Mouse (Mus musculus) spleen, adult 18-20 months (tissue): ENCODE measurements around the gene Adgrg5.

Experiments
- DNase-seq, 2 experiments: peaks; one replicate each; pipeline ENCODE4 v3.0.0; 2022; ENCODE audit warnings: mixed read lengths in 2 of 2

The Adgrg5 gene

GRCm38 (mm10) chr8:94923405-94923804 lies at the start of gene Adgrg5:
Adgrg5 (plus strand) TSS chr8:94923694.
- DNase-seq = no peak

DNA sequence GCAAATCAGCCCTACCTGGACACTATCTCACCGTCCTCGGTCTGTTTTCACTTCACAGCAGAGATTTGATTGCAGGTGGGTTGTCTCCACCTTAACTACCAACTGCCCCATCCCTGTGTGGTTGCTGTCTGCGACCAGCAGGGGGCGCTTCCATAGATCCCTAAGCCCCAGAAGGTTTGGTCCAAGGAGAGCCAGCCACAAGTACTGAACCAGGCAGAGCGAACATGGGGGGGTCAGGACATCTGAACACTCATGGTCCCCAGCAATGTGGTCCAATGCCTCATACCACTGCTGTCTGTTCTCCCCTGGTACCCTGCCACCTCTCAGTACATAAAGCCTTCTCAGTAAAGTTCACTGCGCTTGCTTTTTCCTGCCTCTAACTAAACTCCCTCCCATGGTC lies 49.1 kb upstream of the Adgrg5 start:
- DNase-seq = peak; percentile 45 to 73

DNA sequence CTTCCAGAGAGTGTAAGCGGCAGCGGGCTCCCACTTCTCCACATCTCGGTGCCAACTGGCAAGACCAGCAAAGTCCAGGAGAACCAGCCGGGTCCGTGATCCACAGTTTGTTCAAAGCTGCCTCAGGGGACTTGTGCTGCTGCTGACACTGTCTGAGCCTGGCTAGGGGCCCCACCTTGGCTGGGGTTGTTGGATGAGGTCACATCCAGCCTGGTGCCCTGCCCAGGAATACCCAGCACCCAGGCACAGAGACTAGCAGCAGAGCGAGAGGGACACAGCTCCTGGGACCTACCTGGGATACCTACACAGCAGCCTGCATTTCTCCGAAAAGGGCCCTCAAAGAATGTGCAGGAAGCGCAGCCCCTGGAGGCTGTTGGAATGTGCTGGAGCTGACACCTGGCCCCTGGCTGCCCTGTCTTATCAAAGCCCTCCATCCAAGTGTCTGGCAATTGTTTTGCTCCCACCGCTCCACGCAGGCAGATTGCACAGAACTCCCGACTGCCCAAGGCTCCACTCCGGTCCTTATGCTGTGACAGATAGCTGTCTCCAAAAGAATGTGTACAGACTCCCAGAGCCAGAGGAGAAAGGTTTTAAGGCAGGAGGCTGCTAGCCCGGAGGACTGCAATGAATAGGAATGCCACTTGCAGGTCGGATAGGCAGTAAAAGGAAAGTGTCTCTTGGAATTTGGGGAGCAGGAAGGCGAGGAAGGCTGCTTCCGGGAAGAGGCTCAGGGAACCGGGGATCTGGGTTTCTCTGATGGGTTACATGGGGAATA lies 48.2 kb upstream of the Adgrg5 start:
- no peak for DNase-seq

GRCm38 (mm10) chr8:94875871-94876150 lies 47.7 kb upstream of the Adgrg5 start:
- no peak for DNase-seq

DNA sequence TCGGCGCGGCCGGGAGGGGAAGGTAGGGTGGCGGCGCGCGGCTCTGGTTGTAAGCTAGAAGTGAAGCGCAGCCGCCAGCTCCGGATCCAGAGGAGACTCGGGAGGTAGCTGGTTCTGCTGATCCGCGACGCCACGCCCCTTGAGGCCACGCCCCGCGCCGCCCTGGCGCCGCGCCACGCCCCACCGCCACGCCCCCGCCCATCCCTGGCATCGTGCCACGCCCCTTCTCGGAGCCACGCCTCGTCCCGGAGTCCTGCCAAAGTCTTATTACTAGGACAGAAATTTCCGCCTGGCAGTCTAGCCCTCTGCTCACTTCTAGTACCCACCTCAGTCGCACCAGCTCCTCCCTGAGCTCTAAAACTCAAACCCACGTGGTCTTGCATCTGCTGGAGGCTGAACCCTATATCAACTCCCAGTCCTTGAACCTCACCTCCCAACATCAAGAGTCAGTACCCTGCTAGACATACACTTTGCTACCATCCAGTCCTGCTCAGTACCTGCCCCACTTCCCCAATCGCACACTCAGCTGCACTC lies 47.2 kb upstream of the Adgrg5 start, which contains the start of gene Dok4:
Gene Dok4 (minus strand): TSS at position 134 of the 534 bp plus-strand sequence.
- DNase-seq = peak; percentile 85 to 94

DNA sequence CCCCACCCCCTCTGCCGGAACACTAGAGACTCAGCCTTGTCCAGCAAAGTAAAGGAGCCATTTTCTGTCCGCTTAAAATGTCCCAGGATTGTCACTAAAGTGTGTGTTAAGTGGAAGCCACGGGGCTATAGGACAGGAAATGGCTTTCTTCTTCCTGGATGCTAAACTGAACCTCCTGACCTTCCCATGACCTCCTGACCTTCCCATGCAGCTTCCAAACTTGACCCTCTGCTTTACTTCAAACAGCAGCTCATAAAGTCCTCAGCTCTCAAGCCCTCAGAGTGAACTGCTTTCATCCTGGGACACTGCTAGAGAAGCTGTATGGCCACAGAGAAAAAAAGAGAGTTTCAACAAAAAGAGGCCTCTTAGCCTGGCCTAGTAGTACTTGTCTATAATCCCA lies 46.7 kb upstream of the Adgrg5 start:
- no peak for DNase-seq

DNA sequence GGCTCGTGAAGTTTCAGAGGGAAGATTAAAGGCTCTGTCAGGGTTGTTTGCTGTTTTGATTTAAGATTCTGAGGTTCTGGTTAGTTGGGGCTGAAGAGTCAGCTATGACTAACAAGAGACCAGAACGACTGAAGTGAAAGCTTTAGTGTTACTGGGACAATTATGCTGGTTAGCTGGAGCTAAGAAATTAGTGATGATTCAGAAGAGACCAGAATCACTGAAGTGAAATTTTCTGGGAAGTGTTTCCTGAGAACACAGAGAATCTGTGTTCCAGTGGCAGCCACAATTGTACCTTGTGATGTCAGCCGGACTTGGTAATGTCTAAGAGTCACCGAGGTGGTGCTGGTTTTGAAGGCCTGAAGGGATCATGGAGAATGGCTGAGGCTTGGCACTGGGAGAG lies 42.8 kb upstream of the Adgrg5 start:
- no peak for DNase-seq

DNA sequence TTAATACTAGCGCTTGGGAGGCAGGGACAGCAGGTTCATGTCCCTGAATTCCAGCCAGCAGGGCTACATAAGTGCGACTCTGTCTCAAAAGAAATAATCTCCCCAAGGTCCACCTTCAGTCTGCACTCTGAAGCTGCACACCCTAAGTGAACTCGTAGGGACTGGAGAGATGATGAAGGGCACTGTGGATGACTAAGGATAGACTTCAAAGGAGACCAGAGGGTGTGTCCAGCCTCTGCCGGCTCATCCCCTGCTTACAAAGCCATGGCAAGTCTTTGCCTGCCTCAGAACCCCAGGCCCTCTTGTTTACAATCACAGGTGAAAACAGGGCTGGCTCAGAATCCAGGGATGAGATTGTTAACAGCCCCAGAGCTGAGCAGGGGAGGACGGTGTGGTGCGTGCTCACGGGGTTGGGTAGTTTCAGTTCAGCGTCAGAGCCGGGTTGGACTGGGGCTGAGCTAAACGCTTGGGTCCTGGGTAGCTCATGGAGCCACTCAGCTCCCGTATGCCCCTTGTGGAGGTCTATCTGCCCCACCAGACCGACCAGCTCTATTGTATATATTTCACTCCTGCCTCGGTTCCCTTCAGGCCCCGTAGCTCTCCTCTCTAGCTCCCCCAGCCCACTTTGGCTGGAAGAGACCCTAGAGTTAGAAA lies 35.0 kb upstream of the Adgrg5 start:
- no peak for DNase-seq

- DNase-seq = no peak
These were observed 30.6 kb upstream of the Adgrg5 start for GRCm38 (mm10) chr8:94892917-94893316.

- no peak for DNase-seq
These were observed 24.2 kb upstream of the Adgrg5 start for GRCm38 (mm10) chr8:94899262-94899661.

DNA sequence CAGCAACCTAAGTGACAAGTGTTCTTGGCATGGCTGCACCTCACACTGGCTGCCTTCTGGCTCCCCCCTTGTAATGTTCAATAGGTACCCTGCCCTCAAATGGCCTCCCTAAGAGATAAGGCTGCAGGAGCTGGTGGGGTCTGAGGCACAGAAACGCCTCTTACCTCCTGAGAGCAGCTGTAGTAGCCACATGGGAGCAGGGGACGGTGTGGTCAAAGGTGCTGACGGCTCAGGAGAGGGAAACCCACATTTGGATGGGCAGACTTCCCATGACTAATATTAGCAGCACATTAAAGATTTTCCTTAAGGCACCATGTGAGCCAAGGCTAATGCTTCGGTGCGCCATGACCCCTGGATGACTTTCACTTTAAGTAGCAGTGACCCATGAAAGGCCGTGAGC lies 22.9 kb upstream of the Adgrg5 start:
- no peak for DNase-seq

GRCm38 (mm10) chr8:94901031-94901430 lies 22.5 kb upstream of the Adgrg5 start:
- DNase-seq = no peak

GRCm38 (mm10) chr8:94903709-94904108 lies 19.8 kb upstream of the Adgrg5 start:
- DNase-seq = no peak

- DNase-seq = peak; percentile 37 to 45
These were observed 18.9 kb upstream of the Adgrg5 start for GRCm38 (mm10) chr8:94904450-94905175.

- no peak for DNase-seq
These were observed 15.7 kb upstream of the Adgrg5 start for GRCm38 (mm10) chr8:94907591-94908300.

GRCm38 (mm10) chr8:94908847-94909246 lies 14.6 kb upstream of the Adgrg5 start:
- DNase-seq = peak; percentile 44 to 78

DNA sequence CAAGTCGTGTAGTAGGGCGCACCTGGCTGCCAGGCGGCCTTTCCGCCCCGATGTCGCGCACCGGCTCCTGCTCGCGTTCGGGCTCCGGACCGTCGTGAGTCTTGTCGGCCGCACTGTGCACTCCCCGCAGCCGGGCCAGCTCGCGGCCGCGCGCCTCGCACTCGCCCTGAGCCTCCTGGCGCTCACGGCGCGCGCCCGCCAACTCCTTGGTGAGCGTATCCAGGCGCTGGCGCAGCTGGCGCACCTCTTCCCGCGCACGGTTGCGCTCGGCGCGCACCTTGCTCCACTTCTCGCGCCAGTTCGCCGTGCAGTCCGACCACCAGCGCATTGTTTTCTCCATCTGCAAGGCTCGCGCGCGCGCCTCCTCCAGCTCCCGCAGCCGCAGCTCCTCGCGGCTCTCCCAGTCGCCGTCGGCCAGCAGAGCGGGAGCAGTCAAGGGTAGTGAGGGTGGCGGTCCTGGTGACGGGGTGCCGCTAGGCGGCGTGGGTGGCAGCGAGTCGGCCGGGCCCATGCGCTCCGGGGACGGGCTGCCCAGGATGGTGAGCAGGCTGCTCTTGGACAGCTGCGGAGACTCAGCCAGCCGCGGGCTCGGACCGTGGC lies 10.3 kb upstream of the Adgrg5 start:
- no peak for DNase-seq

DNA sequence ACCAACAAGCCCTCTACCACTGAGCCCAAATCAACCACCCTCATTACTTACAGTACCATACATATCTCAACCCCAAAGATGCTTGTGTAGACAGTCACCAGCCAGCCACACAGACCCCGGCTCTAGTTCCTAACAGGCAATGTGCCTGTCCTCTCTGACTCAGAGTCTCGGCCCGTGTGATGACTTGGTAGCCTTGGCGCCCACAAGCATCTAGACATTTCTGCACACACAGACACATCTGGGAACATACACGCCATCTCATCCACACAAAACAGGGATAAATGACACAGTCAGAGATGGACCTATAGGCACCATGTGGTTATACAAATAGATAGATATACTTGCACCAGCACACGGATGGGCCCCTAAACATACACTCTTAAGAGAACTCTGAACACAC lies 9.2 kb upstream of the Adgrg5 start:
- DNase-seq = no peak

DNA sequence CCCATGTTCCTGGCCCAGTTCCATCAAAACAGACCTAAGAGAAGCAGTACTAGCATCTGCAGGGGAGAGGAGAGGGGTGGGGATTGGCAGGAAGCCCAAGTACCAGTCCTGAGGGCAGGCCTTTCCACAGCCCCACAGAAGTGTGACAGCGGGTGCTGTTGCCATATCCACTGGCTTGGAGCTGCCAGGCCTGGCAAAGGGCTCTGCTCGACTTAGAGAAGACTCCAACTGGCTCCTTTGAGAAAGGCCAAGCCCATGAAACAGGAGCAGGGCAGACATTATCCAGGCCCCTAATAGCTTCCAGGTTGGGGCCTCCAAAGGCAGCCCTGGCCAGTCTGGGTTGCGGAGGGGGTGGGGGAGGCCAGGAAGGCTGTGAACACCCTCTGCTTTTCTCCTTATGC lies 8.8 kb upstream of the Adgrg5 start:
- no peak for DNase-seq

DNA sequence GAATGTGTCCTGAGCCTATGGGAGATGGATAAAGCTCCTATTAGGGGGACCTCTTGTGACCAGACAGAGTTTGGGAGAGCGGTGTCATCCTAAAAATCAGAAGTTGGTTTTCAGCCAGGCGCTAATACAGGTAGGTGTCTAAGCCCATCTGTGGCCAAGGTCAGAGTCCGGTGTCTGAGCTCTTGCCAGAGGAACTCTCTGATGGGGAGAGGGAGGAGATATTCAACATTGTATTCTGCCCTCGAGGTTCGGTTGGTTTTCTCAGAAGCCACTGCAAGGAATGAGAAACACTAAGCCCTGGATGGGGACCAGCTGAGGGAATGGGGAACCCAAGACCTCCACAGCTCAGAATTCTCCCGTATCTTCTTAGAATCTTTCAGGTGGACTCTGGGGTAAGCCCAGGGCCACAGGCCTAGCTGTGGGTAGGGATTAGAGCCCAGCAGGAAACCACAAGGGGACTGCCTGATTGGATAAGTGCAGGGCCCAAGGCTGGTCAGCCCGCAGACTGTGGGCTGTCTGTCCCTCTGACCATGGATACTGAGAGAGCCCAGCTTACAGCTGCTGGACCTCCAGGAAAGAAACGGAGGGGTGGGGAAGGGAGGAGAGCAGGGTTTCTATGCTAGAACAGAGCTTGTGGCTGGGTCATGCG lies 7.1 kb upstream of the Adgrg5 start:
- DNase-seq = no peak

- no peak for DNase-seq
These were observed 6.6 kb upstream of the Adgrg5 start for GRCm38 (mm10) chr8:94916960-94917324.

- peak; percentile 81 to 86 for DNase-seq
These were observed 6.1 kb upstream of the Adgrg5 start for GRCm38 (mm10) chr8:94917352-94917751.
